Mouse (Mus musculus): ENCODE data around the gene Mrps34.

Gene Mrps34

DNA sequence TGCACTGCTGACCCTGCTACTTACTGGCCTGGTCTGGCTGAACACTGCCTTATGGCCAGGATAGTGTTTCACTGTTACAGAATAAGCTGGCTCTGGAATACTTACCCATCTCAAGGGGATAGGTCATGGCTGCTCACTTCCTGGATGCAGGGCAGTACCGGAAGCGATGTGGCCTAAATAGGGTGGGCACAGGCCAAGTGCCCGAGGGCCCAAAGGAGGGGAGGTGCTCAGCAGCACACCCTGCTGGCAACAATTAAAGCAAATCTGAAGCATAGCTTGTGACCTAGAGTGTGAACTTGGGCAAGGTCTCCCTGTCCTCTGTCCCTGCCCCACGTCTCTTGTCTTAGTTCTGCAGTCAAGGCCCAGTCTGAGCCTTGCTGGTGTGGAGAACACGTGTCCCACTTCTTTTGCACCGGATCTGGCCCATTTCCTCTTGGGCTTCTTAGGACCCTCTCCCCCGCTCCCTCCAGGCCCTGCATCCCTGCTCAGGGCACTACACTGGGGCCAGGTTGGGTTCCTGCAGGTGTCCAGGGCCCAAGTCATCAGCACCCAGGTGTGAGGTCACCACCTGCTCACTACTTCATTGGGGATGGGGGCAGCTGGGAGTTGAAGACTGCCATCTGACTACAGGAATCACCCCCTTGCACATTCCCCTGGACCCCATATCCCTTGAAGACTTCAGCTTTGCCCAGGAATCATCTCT is 13.0 kb upstream of the Mrps34 start:
- DNase-seq (ENCODE audit: low spot score) = no peak

DNA sequence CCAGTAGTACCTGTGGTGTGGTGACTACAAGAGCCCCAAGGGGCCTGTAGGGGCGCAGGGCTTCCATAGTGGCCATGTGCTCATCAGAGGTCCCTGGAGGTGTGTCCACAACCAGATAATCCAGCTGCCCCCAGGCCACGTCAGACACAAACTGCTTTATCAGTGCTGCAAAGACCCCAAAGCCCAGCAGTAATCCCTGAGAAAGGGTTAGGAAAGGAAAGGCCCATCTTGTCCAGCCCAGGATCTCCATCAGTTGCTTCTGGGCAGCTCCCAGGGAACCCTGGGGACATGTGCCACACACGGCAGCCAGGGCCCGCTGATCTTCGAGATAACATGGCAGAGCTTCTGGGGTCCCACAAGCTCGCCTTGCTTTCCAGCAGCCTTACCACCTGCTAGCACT is 10.5 kb upstream of the Mrps34 start:
- DNase-seq (ENCODE audit: low spot score) = no peak

DNA sequence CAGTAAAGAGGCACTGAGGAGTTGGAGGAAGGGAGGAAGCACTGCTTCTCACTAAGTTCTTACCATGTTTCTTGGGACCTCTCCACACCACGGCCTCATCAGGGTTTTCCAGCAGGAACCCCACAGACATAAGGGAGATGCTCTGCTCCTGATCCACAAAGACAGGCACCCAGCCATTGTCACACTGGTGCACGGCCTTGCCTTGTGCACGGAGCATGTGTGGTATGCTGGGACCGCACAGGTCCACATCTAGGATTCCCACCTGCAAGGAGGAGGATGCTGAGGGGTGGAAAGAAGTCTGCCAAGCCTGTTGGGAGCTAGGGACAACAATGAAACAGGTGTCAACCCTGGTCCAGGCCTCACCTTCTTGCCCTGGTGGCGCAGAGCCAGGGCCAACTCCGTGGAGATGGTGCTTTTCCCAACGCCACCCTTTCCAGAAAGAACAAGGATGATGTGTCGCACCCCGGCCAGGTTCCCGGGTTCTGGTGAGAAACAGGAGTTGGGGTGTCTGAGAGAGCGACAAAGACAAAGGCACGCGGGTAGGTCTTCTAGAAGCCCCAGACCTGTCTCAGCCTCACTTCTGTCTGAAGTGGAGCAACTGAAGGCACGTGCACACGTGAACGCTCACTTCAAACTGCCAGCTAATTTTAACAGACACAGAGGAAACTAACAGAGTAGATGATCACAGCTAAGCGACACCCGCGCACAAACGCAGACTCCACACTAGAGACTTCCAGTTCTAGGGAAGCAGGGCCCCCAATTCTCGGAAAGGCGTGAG is 9.4 kb upstream of the Mrps34 start:
- DNase-seq (ENCODE audit: low spot score) = no peak

DNA sequence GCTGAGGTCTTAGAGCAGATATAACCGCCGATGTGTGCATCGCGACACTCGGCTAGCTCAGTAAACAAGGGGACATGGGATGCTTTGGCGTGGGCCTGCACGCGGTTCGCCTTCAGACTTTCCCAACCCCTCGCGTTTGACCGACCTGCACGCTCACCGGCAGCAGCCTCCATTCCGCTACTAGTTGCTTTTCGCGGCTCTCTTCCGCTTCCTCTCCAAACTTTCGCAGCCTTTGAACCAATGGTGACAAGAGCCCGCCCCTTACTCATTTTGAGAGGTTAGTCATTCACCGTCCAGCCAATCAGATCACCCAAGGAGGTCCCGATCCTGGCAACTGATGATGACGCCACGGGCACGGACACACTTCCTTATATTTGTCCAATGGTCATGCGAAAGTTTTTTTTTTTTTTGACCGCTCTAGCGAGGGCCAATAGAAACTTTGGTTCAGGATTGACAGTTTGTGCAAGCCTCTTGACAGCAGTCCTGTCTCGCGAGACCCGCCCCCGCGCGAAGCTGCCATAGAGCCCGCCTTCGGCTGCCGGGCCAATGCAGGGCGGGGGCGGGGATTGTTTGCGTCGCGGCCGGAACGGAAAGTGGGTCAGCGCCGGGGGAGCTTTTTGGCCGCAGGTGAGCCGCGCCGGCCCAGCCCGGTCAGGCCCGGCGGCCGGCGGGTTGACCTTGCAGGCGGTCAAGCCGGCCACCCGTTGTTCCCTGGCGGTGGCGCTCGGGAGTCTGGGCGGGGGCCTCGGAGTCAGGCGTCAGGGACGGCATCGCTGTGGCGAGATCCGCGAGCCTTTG is 8.6 kb upstream of the Mrps34 start, which contains the start of the genes Nubp2 and Spsb3:
TSS of gene Nubp2 (minus strand) at position 216 of the 798 bp plus-strand sequence.
TSS of gene Spsb3 (plus strand) at position 510 of the 798 bp plus-strand sequence.
- DNase-seq (ENCODE audit: low spot score) = peak; percentile 94

DNA sequence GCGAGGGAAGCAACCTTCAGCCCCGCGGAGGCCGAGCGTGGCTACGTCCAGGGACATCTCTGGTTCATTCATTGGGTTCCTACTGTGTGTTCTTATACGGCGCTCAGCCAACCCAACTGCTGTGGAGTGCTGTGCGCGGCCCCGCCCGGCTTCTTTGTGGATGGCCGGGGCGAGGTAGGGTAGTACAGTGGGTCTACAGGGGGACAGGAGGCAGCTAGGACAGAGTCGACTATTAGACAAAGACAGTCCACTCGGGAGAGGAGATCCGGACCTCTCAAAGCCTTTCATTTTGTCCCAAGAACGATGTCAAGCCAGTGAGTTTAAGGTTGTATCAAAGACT is 8.0 kb upstream of the Mrps34 start:
- no peak for DNase-seq (ENCODE audit: low spot score)

DNA sequence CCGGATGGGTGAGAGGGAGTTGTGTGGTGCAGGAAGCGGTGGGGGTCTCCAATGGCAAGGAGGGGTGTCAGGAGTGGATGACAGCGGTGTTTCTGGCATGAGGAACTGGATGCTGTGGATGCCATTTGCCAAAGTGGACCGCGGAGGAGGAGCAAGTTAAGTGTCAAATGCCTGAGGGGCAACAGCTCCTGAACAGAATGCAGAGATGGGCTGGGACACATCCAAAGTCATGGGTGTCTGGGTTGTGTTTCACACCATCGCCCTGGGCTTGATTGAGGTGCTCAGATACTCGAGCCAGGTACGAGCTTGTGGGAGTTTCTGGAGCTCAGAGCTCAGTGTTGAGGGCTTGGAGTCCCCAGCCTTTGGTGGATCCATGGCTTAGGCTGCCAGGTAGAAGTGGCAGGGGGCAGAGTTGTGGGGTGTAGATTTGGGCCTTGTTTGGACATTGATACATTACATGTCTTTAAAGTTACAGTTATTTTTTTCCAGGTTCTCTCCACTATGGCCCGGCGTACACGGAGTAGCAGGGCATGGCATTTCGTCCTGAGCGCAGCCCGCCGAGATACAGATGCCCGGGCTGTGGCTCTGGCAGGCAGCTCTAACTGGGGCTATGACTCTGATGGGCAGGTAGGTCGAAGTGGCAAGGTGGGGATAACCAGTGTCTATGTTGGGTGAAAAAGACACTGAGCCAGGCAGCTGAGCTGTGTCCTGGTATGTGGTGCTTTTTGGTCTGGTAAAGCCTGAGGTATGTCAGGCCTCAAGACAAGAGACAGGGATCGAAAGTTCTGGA is 7.4 kb upstream of the Mrps34 start:
- DNase-seq (ENCODE audit: low spot score) = no peak

DNA sequence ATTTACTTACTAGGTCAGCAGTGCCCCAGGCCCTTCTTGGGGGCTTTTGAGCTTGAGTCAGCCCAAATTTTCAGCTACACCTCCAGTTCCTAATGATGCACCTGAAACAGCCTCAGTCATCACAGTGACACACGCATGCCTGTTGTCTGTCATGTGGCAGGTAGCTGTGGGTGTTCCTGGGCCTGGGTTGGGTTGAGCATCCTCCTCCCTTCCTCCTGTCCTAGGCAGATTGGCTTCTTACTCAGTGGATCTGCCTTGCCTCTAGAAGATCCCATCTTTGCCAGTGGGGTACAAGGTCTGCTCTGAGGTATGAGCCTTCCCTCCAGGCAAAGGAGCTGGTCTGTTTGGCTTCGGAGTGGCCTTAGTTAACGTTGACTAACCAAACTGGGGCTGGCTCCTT is 6.1 kb upstream of the Mrps34 start:
- DNase-seq (ENCODE audit: low spot score) = no peak

DNA sequence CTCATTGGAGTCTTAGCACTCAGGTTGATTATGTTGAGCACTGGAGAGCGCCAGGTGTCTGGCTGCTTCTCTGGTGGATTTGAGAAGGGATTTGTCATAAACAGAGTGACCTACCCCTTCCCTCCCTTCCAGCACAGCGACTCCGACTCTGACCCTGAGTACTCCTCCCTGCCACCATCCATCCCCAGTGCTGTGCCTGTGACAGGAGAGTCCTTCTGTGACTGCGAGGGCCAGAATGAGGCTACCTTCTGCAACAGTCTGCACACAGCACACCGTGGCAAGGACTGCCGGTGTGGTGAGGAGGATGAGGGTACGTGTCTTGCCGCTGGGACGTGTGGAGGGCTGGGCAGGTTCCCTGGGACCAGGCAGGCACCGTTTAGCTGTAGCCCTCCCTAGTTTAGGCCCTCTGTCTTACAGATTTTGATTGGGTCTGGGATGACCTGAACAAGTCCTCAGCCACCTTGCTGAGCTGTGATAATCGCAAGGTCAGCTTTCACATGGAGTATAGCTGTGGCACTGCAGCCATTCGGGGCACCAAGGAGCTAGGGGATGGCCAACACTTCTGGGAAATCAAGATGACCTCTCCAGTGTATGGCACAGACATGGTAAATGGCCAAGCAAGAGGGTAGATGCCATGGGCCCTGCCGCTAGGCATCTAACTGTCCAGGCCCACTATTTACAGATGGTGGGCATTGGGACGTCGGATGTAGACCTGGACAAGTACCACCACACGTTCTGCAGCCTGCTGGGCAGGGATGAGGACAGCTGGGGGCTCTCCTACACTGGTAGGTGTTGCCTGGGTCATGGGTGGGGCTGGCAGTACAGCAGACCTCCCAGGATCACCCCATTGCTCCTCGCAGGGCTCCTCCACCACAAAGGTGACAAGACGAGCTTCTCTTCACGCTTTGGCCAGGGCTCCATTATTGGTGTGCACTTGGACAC is 4.5 kb upstream of the Mrps34 start:
- no peak for DNase-seq (ENCODE audit: low spot score)

DNA sequence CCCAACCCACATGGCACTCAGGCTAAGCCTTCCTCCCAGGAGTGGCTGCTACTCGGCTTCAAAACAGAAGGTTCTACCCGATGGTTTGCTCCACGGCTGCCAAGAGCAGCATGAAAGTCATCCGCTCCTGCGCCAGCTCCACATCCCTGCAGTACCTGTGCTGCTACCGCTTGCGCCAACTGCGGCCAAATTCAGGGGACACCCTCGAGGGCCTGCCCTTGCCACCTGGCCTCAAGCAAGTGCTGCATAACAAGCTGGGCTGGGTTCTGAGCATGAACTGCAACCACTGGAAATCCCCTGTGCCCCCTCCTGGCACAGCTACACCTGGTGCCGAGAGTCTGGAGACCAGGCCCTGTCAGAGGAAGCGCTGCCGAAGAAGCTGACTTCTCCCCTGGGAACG is 3.6 kb upstream of the Mrps34 start:
- no peak for DNase-seq (ENCODE audit: low spot score)

DNA sequence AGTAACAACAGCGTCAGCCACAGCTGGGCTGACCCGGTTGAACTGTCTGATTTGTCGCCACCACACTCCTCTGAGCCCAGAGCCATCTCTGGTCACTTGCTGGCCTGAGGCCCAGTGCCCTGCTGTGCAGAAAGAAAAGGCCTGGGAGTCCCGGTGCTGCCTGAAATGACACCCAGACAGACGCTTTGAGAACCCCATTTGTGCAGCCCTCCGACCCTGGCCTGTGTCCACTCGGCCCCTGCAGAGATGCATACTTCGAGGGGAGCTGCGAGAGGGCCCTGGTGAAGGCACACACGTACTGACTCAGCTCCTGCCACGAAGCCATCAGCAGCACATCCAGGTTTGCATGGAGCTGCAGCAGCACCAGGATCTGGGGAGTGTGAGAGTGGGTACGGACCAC is 2.1 kb upstream of the Mrps34 start:
- DNase-seq (ENCODE audit: low spot score) = no peak

DNA sequence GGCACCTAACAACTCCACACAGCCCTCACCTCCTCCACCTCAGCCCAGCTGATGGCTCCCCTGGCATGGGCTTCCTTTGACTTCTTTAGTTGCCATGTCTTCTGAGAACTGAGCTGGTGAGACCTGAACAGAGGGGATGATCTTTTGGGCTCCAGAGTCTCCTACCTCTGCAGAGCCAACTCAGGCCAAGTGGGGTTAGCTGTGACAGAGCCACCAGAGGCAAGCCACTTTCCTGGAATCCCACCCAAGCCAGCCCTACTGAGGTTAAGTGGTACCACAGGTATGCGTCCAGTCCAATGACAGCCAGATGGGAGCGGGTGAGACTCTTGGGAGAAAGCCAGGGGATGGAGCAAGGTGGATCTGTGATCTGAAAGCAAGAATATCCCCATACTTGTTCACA is 1.6 kb upstream of the Mrps34 start:
- DNase-seq (ENCODE audit: low spot score) = no peak

DNA sequence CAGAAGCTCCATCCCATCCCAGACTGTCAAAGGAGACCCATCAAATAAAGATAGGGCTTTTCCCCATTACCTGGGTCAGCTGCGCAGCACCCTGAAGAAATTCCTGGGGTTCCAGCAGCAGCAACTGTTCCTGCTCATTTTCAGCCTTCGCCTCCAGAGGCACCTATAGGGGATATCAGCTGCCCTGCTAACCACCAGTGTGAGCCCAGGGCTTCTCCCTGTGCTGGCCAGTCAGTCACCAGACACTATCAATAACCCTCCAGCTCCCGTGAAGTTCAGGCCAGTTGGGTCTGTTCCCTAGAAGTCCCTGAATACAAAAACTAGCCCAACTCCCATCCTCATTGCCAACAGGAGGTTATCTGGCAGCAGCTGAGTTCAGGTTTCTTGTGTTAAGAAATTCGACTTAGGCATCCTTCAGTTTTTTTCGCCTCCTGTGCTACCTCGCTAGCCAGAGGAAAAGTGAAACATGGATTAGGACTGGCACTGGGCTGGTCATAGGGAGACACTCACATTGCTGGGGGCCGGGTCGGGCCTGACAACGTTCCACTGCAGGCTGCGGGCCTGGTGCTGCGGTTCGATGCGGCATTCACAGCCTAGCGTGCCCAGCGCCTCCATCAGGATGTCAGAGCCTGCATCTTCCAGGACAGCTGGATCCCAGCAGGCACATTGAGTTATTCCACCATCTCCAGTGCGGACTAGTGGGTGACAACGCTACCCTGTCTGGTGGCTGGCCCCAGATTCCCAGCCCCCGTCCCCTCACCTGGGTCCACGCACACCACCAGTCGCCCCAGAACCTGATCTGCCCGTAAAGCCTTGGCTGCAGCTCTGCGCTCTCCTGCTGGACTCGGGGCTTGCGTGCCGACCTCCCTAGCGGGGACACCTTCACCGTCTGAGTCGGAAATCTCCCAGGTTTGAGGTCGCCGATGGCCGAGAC is 588 bp upstream of the Mrps34 start:
- no peak for DNase-seq (ENCODE audit: low spot score)

DNA sequence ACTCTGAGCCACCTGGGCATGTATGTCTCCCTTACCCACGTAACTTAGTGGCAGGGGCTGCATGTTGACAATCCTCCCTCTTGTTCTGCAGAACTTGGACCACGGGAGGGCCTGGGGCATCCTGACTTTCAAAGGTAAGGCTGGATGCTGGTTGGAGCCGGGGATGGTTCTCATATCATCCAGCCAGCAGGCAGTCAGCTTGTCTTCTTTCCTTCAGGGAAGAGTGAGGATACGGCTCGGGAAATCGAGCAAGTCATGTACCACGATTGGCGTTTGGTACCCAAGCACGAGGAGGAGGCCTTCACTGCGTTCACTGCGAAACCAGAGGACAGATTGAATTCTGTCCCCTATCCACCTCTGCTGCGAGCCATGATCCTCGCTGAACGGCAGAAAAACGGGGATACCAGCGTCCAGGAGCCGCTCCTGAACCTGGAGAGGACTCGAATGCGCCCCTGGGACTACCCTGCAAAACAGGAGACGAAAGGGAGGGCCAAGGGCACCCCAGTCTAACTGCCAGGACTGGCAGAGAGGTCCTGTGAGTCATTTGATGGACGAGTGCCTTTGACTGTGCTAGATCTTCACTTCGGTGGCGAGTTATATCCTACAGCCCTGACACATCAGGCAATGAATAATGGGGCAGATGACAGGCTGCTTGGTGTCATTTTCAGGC is 790 bp downstream of the Mrps34 start:
- DNase-seq (ENCODE audit: low spot score) = no peak

DNA sequence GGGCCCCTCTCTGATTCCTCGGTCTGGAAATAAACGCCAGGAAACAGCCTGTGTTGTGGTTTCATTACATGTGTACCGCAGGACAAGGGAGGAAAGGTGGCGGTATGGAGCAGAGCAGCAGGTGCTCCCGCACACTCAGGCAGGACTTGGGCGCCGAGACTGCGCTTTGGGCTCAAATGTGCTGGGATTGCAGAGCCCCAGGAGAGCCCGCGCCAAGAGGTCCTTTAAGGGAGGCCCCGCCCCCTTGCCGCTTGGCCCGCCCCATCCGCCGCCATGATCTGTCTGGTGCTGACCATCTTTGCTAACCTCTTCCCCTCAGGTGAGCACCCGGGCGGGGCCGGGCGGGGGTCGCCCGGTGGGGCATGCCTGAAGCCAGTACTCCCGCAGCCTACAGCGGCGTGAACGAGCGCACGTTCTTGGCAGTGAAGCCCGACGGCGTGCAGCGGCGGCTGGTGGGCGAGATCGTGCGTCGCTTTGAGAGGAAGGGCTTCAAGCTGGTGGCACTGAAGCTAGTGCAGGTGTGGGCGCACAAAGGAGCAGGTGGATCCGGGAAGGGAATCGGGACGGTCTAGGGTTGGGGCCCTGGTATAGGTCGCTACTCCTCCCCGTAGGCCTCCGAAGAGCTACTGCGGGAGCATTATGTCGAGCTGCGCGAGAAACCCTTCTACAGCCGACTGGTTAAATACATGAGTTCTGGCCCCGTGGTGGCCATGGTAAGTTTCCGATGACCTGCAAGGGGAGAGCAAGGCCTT is 1.5 kb downstream of the Mrps34 start, which contains the start of gene Nme3:
TSS of gene Nme3 (plus strand) at position 260 of the 752 bp plus-strand sequence.
- DNase-seq (ENCODE audit: low spot score) = peak; percentile 66

DNA sequence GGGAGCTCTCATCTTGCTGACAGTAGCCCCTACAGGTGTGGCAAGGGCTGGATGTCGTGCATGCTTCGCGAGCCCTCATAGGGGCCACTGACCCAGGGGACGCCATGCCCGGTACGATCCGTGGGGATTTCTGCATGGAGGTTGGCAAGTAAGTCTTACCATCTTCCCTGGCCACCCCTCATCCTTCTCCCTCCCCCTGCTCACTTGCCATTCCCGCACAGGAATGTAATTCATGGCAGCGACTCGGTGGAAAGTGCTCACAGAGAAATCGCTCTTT is 2.0 kb downstream of the Mrps34 start:
- DNase-seq (ENCODE audit: low spot score) = no peak

DNA sequence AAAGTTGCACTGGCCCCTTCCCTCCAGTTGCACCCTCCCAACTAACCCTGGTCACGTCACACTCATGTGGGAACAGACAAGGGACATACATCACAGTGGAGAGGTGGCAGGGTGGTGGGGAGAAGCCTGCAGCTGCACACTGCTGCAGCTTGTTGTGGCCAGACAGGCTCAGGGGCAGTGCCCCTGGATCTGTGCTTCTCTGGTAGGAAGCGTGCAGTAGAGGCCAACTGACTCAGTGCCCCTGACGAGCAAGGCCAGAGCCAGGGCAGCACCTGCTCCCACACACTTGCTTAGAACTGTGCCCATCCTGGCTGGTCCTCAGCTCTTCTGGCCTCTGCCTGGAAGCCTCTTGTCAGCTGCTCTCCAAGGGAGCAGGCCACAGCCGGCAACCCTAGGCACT is 2.7 kb downstream of the Mrps34 start:
- DNase-seq (ENCODE audit: low spot score) = no peak

DNA sequence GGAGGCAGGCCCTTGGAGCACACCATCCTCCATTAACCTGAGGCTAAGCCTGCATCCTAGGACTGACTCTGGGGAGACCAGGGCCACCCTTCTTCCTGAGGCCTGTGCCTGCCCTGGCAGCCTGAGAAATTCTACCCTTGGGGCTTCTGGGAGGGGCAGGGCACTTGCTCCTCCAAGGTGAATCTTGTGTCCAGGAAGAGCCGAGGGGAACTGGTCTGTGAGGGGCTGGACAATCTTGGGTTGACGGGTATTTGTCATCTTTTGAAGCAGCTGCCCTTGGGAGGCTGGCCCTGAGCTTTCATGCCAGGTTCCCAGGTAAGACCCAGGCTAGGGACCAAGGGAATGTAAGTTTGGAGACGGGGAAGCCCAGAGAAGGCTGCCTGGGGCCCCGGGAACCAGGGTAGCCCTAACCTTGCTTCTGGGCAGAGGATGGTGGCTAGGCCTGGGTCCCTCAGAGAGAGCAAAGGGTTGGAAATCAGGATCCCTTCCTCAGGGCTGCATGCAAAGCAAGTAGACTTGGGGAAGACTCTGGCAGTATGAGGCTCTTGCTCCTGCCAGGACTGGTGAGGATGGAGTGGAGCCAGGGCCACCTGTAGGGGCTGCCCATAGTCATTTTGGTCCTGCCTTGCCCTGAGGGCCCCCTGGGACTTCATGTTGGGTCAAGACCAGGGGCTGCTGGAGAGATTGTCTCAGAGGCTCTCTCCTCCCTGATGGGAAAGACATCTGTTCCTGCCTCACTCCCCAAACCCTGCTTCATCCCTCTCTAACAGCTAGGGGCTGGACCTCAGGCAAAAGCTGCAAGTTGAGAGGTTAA is 3.3 kb downstream of the Mrps34 start:
- DNase-seq (ENCODE audit: low spot score) = no peak

DNA sequence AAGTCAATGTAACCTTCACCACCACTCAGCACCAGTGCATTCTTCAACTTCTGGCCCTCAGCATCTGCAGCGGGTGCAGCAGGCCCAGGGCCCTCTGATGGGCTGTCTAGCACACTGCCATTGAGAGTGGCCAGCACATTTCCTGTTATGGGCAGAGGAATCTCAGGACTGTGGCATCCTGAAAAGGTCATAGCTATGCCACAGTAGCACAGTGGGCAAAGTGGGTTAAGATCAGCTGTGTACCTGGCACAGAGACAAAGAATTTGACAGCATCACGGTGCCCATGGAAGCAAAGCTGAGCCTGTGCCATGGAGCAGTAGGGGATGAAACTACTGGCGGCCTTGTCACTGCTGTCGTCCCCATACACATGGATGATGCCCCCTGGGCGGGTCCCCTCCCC is 4.2 kb downstream of the Mrps34 start:
- DNase-seq (ENCODE audit: low spot score) = no peak

All from urinary bladder, postnatal 25 days (tissue).